Mouse (Mus musculus) ES-E14 (cell line): ENCODE data around the gene Sarnp.

Experiments used
- CHD2 ChIP-seq: IDR thresholded peaks from 2 replicates; pipeline ENCODE4 v1.6.1; 2014; ENCODE audit warnings: mild to moderate bottlenecking, low read depth, low read length, inconsistent platforms
- MAFK ChIP-seq: IDR thresholded peaks from 2 replicates; pipeline ENCODE4 v1.6.1; 2014; ENCODE audit warnings: mild to moderate bottlenecking, low read depth, low read length, inconsistent platforms; ENCODE audit not compliant: insufficient read depth
- ZC3H11A ChIP-seq: IDR thresholded peaks from 2 replicates; pipeline ENCODE4 v1.6.1; 2012; ENCODE audit warnings: low read depth, mild to moderate bottlenecking, inconsistent platforms, low read length, borderline replicate concordance
- ZNF384 ChIP-seq: IDR thresholded peaks from 2 replicates; pipeline ENCODE4 v1.6.1; 2012; ENCODE audit warnings: low read depth, low read length, inconsistent platforms

- TF ChIP-seq MAFK (no peak), ZNF384 (no peak), CHD2 (no peak), ZC3H11A (no peak)
These were observed 13.8 kb upstream of the Sarnp start for GRCm38 (mm10) chr10:128803361-128803760.
